Mouse (Mus musculus) c-Kit-positive CD71-negative TER-119-negative erythroid progenitor cells, embryonic 14.5 days (primary cell): ENCODE results near the gene Tbc1d19.

Experiments used
- DNase-seq: peaks from one replicate; pipeline ENCODE4 v3.0.0-alpha.2; 2013; ENCODE audit warnings: low read depth

The Tbc1d19 gene

DNA sequence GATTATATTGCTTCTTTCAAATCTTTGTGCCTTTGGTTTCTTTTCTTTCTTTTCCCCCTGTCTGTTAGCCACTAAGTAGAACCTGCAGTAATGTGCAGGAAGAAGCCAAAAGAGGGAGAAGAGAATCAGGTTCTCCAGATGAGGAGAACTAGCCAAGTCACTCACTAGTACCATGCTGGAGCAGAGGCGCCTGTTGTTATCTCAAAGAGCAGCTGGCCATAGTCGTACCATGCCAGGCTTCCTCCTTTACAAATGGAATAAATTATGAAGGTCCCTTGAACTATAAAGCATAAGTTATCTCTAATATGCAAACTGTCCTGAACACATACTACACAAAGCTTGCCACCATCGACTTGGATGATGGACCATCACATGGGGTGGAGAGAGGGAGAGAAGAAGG lies 99.8 kb downstream of the Tbc1d19 start:
- DNase-seq, result no peak

DNA sequence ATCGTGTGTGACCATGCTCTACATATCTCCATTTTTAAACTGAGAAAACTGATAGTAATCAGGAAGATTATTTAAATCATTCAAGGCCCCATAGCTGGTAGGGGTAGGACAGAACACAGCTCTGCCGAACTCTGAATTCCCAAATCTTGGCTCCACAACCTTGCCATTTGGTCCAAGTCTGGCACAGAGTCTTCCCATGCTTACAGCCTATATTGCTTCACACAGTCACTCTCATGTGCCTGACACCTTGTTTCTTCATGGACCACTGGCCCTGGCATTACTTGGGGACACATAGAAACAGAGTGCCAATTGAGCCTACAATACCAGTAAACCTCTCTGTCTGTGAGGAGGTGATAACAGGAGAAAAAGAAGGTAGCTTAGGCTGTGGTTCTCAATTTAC lies 111.0 kb downstream of the Tbc1d19 start:
- no peak for DNase-seq

DNA sequence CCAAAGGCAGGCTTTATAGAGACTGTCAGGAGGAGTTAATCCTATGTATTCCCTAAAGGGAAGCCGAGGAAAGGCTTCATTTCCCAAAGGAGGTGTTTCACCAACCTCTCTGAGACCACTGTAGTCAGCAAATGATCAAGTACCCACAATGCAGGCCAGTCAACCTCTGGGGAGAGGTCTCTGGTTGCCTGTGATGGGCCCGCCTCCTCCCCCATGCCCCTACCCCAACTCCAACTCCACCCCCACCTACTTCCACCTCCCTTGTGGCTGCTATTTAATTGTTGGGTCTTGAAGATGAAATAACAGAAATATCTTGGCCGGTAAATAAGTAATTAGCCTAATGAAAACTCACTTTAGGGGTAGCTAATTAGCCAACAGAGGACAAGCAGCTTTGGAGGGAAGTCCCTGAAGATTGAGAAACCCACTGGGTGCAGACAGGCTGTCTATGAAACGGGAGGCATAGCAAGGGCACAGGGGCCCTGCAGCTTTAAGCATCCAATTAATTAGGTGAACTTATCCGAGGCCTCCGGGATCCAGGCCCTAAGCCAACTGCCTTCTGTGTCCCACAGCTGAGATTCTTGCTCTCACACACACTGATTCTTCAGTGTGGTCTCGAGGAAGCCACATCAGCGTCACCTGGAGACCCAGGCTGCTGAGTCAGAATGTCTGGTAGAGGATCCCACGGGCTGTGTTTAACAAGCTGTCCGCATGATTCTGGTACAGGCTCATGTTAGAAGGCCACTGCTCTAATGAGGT lies 112.9 kb downstream of the Tbc1d19 start:
- DNase-seq, result no peak

DNA sequence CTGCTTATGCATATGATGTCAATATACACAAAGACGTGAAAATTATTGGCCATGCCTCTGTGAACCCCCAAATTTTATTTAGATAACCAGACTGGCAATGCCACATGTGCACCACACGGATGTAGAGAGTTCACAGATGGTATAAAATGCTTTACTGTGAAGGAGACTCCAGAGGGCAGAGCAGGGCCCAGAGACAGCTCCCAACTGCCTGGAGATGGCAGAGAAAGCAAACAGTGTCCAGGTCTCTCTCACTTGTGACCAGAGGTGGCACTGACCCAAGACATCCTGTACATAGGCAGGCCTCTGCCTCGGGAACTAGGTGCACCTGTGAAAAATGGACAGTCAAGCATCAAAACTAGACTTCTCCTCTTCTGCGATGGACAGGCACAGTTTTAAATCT lies 114.6 kb downstream of the Tbc1d19 start:
- DNase-seq, result no peak

DNA sequence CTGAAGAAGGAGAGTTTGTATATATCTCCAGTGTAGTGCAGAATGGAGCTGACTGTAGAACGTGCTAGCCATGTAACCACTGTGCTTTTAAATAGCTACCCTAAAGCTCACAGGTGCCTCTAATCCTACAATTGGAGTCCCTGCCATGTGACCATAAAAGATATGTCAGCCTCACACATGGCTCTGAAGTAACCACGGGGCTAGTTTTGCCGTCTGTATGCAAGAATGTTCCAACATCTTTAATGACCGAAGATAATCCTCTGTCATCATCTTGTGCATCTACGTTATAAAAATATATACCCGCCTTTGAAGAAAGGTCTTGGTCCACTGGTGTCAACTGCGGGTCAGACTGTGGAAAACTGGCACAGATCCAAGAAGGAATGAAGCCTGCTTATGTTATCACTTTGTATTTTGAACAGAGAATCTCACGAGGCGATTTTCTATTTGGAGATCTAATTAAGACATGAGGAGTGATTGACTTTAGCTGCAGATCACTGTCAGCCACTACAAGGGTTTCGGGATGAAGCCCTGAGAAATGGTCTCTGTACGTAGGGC lies 117.0 kb downstream of the Tbc1d19 start:
- DNase-seq, result no peak

DNA sequence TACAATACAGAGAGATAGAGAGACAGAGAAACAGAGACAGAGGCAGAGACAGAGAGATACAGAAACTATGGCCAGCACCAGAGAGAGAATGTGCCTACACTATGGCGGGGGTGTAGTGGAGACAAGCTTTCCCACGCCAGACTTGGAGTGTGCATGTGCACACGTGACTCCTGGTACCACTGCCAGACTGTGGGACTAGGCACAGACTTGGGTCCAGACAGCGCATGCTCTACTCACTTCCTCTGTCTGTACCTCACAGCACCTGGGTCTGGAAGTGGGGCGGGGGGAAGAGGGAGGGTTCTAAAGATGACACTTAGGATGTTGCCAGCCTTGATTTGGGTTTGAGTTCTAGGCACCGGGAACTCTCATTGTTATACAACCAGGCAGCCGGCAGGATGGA lies 118.5 kb downstream of the Tbc1d19 start:
- no peak for DNase-seq

DNA sequence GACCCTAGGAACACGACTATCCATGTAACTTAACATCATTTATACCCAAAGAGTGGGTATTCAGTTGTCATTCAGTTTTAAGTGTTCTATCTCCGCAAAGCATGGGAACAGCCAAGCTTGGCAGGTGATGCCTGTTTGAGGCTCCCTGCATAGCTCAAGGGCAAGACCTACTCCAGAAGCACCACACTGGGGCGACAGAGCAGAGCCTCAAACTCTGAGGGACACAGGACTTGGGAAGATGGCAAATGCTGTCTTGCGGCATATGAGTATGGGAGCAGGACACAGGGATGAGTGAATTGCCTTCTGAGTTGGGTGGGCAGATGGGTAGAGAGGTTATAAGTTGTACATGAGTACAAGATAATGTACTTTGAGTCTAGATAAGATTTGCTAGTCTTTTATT lies 119.1 kb downstream of the Tbc1d19 start:
- DNase-seq, result no peak

DNA sequence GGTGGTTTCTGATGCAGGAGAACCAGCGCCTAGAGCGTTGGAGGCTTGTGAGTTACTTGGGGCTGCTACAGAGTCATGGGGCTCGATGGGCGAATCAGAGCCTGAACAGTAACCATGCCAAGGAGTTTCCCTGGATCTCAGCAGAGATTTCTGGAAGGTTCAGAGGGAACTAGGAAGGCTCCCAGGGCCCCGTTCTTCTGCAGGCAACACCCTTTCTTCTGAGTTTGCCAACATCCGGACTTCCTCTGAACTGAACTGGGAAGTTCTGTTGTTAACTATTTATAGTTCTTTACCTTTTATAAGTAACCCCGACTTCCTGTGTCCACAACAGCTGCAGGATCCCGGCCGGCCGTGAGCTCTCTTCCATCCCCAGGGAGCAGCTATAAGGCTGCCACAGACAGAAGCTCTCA lies 119.8 kb downstream of the Tbc1d19 start:
- no peak for DNase-seq

DNA sequence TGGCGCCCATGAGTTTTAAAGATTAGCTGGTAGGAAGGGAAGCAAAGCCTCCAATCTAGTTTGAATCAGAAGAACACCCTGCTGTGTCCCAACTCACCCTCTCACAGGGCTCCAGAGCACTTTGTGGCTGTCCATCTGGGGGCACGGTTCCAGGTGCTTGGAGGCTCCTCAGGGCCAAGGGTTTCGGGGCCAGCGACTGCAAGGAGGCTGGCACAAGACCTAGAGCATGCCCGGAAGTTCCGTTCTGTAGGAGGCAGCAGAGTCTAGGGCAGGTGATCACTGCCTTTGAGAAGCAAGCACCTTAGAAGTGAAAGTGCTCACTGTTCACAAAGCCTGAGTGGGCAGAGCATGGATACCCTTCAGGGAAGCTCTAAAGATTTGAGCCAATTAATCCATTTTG lies 120.4 kb downstream of the Tbc1d19 start:
- no peak for DNase-seq

DNA sequence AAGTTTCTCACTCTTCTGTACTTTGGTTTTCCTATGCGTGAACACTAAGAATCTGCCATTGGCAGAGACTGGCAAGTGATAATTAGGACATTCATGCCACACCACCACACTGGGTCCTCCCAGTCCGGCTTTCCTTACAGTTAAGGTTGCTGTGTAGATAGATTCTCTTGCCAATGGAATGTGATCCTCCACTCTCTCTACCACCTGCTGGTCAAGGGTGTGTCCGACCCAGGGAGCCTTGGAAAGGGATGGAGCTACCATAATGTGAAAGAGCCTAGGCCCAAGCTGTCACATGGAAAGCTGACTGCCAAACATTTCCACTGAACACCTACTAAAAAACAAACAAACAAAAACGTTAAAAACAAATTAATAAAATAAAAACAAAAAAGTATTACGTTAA lies 121.6 kb downstream of the Tbc1d19 start:
- DNase-seq, result no peak

DNA sequence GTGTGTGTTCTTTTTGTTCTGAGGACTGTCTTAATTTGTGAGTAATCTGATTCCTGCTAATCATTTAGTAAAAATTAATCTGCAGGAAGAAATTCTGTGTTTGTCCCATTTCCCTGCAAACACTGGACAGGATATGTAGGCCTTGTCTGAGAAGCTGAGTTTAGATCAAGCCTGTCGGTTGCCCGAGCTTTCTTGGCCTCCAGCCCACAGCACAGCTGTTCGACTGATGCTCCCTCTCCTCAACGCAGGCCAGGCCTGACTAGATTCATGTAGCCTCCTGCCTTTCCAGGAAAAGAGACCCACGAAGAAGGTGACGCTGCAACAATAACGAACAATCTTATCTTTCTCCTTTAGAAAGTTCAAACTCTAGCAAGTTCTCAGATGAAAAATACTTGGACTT lies 124.2 kb downstream of the Tbc1d19 start:
- DNase-seq, result no peak

DNA sequence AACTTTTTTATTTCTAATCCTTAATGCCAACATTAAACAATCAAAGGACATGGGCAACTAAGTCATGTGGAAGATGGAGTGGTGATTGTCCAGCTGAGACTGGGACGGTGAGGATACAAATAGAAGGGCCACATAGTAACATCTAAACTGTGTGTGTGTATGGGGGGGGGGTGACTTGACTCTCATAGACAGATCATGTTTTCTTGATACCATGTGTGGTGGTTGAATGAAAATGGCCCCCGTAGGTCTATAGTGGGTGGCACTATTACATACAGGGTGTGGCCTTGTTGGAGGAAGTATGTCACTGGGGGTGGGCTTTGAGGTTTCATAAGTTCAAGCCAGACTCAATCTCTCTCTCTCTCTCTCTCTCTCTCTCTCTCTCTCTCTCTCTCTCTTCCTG lies 124.6 kb downstream of the Tbc1d19 start:
- DNase-seq, result no peak

DNA sequence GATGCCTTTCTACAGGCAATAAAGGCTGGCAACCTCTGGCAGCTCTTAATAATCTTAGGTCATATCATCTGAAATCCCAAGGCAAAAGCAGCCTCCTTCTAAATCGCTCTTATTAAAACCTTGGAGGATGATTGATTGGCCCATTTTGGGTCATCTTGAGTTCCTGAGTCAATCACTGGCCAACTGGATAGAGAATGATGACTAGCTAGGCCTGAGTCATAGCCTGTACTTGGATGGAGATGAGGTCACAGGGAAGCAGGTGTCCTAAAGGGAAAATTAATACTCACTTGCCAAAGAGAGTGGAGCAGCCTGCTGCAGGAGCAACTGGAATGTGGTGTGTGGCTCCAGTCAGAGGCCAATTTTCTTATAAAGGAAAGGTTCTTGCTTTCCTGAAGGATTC lies 125.4 kb downstream of the Tbc1d19 start:
- DNase-seq, result no peak

DNA sequence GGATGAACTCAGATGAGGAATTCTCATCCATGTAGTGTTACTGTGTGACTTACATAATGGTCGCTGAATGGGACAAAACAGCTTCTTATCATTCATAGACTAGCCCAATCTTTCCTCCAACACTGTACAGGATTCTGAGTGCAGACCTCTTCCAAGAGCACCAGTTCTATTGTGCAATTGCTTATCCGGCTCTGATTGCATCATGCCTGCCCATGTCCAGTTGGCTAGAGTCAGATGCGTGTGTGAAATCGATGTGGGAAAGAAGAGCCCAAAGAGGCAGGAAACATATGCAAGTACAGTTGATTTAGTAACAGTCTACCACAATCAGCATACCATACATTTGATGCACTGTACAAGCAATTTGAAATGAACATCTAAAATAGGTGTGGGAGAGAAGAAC lies 127.8 kb downstream of the Tbc1d19 start:
- peak; percentile 20 for DNase-seq

DNA sequence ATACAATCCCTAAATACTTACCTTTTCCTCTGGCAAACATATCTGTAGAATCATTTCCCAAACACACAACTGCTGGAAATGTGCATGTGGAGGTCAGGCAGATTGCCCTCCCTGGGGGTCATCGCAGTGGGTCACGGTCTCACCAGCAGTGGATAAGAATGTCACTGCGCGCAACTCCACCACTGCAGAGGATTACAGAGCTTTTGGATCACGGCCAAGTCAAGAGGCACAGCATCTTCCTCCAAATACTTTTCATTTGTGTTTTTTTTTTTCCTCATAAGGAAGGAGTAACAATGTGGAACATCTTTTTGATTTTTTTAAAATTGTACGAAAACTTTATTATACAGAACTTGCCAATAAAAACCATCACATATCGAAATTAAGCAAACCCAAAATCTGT lies 129.6 kb downstream of the Tbc1d19 start:
- no peak for DNase-seq

DNA sequence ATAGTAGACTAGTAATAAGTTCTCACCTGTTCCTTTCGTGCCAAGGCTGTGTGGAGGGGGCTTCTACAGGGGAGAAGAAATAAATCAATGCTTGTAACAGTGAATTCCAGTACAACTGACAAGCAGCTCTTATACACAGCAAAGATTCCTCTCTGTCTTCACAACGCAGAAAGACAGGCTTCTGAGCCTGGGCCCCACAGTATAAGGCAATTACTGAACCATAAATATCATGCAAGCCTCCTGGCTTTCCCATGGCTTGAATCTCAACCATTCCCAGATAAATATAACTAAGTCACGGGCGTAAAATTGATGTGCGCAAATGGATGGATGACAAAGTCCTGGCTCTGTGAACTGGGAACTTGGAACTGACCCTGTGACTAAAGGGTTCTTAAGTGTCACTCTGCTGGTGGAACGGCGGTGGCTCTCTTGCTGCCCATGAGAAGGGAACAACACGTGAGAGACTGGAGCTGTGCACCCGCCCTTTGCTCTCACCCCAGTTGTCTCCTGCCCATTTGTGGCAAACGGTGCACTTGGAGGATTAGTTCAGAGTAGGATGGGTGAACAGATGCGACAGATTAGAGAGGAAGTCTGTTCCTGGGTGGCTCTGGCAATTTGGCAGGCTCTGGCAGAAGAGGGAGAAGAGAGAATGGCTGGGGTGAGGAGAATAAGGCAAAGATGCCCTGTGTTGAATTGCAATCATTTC lies 132.1 kb downstream of the Tbc1d19 start:
- DNase-seq, result no peak

DNA sequence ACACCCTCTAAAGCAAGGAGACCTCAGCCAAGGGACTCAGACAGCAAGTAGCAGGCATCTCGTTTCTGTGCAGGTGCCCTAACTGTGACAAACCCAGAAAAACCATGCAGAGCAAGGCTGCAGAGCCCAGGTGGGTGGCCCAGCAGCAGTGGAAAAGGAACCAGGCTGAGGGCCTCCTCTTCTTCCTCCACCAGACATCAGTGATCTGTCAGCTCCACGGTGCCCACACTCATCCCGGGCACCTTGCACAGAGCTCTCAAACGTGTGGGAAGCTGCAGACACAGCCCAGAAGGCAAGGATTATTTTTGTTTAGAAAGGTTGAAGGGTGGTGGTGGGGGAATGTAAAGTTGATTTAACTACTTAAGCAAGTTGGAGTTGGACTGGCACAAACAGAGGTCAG lies 132.9 kb downstream of the Tbc1d19 start:
- no peak for DNase-seq

DNA sequence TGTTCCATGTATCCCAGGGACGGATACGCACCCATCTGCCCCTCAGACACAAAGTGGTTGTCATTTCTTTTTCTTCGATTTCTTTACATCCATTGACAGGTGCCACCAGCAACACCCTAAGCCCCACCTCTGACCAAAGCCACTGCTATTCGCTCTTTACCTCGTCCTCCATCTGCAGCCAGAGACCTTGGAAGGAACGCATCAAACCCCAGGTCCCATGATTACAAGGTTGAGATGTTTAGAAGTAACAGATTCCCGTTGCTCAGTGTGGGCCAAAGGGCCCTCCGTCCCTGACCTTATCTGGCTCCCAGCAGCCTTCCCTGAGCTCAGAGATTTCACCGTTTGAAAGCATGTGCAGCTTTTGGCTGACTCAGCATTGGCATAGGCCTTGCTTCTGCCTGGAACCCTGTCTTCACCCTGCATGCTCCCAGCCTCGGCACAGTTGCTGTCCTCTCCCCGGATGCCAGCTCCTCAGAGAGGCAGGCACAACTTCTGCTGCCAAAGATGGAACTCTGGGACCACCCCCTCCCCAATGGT lies 134.0 kb downstream of the Tbc1d19 start:
- DNase-seq, result no peak

DNA sequence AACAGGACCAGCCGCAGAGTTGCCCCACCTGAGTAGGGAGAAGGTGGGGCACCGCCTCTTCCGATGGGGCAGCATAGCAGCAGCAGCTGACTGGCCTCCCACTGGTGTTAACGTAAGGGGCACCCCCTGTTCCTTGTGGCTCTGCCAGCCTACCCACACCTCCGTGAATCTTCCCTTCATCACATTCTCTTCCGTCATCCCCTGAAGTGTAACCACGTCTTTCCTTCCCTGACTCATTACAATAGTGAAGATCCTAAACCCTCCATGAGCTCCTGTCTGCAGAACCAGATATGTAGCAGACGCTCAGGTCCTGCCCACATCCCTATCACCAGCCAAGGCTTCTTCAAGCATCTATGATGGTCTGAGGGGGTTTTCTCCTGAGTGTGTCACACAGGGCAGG lies 137.3 kb downstream of the Tbc1d19 start:
- no peak for DNase-seq

DNA sequence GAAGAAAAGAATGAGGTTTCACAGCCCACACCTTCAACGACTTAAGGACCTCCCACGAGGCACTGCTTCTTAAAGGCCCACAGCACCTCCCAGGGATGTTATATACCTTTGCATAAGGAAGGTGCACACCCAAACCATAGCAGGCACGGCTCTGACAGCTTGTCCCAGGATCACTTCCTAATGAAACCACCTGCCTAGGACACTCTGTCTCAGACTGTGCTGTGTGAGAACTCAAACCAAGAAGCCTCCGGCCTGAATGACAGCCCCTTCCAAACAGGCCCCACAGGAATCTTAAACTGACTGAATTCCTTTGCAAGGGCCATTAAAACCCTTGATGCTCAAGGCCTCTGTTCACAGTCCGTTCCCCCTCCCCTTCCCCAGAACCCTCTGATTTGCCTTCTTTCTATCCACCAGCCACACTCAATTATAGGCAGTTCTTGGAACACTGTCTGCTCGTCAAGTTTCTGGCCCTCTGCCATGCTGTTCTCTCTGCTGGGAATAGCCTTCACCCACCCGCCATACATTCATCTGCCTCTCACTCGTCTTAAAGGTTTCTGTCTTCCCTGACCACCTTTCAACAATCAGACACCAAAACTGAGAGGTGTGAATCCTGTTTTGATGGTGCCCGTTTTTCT lies 138.3 kb downstream of the Tbc1d19 start:
- DNase-seq, result no peak

DNA sequence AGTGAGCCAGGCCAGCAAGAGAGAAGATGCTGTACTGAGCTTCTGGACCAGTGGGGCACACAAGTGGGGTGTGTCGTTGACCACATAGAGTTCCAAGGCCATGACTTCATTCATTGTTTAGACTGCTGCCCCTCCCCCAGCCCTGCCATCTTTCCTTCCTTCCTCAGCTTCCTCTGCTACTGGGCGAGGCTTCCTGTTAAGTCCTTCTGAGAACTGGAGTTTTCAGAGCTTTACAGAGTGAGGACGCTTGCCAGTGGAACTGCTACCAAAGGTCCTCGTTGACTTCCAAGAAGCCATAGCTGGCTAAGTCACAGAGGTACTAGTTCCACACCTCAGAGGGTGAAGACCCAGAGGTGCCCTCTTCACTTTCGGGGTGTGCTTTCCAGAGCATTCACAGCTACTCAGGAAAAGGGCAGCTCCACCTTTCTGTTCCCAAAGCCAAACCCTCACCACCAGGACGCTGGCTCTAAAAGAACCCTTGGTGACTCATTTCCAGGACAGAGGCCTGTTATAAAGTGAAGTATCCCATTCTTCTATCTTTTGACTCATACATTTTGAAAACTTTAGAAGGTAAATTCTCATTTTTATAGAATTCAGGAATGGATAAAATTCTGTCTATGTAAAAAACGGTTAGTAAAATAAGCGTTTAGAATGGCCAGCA lies 139.3 kb downstream of the Tbc1d19 start:
- DNase-seq, result no peak

DNA sequence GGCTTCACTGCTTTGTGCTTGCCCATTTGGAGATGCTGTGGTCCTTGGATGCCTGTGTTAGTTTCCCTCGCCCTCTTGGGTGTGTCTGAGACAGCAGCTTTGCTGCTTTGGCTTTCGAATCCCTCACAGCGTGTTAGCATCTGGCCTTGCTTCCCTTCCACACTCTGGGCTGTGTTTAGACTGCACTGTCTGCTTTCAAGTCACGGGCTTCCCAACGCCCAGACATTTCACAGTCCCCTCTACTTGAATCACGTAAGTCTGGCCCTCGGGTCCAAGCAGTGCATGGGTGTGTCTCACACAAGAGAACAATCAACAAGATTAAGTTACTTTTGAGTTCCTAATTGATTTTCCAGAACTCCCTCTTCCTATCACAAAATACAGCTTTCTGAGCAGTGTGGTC lies 140.8 kb downstream of the Tbc1d19 start:
- DNase-seq, result no peak
